Mouse (Mus musculus) embryonic facial prominence, embryonic 14.5 days (tissue): ENCODE measurements around the gene Gm9903. TPM values are rescaled to one million over a fixed set of nuclear protein-coding genes. Genes with fewer than 3 reads are reported as not detected.

ENCODE experiments used
- ATAC-seq: fragments of 200-750 bp; cut with Nextera tagmentation; 2 replicates; pipeline ENCODE4 v1.8.0; 2017; ENCODE audit warnings: low read depth, moderate number of reproducible peaks, moderate TSS enrichment
- DNase-seq: peaks from one replicate; pipeline ENCODE4 v3.0.0-alpha.2; 2015; ENCODE audit warnings: low spot score
- H3K27ac ChIP-seq: fragments of 300-500 bp; sonication (generic); replicated peaks from 2 replicates; pipeline ENCODE4 v1.5.1; 2014; ENCODE audit warnings: low read depth, mild to moderate bottlenecking, low read length, moderate library complexity
- H3K27me3 ChIP-seq: fragments of 300-500 bp; sonication (generic); replicated peaks from 2 replicates; pipeline ENCODE4 v1.6.1; 2014; ENCODE audit warnings: low read length; ENCODE audit not compliant: control insufficient read depth, insufficient read depth
- H3K36me3 ChIP-seq: fragments of 300-500 bp; sonication (generic); 2 replicates; pipeline ENCODE4 v1.6.1; 2014; ENCODE audit warnings: low read length, mixed read lengths; ENCODE audit not compliant: control insufficient read depth, insufficient read depth
- H3K4me1 ChIP-seq: fragments of 300-500 bp; sonication (generic); 2 replicates; pipeline ENCODE4 v1.6.1; 2014; ENCODE audit warnings: antibody characterized with exemption, low read length; ENCODE audit not compliant: control insufficient read depth, insufficient read depth
- H3K4me2 ChIP-seq: fragments of 300-500 bp; sonication (generic); 2 replicates; pipeline ENCODE4 v1.6.1; 2014; ENCODE audit warnings: low read depth, mild to moderate bottlenecking, low read length, moderate library complexity, mixed read lengths
- H3K4me3 ChIP-seq: fragments of 300-500 bp; sonication (generic); 2 replicates; pipeline ENCODE4 v1.5.1; 2014; ENCODE audit warnings: low read depth, mild to moderate bottlenecking, low read length
- H3K9ac ChIP-seq: fragments of 300-500 bp; sonication (generic); 2 replicates; pipeline ENCODE4 v1.6.1; 2014; ENCODE audit warnings: low read depth, mild to moderate bottlenecking, low read length, moderate library complexity, mixed read lengths
- H3K9me3 ChIP-seq: fragments of 300-500 bp; sonication (generic); 2 replicates; pipeline ENCODE4 v1.6.1; 2016; ENCODE audit warnings: low read length; ENCODE audit not compliant: control insufficient read depth
- WGBS: fragments of 180-500 bp; shearing (Covaris S2); extraction: QIAGEN DNeasy Blood & Tissue Kit; methylation state at CpG from one replicate; pipeline ENCODE4 v1.1.7; 2014; 5-methylcytosine and 5-hydroxymethylcytosine counted together
- polyA plus RNA-seq: library from polyadenylated mRNA; unstranded; fragments of >200 nt; fragmentation: Nextera tagmentation; extraction: Ambion mirVana; gene quantifications from 2 replicates; pipeline ENCODE4 v1.2.1, GENCODE M21; 2014

The Gm9903 gene
- polyA plus RNA-seq, 1 experiment from 2014 or later: 0.60 TPM

GRCm38 (mm10) chr5:33651921-33652782 is 22.4 kb downstream of the Gm9903 start, which contains the start of gene Slbp:
Gene Slbp, minus strand, starts transcription at chr5:33652574.
- Histone ChIP-seq H3K4me2 (peak within 1 kb of the TSS; percentile 71), H3K9ac (peak within 1 kb of the TSS; percentile 88), H3K4me1 (peaks cover 22% of the 10 kb centered on the region), H3K27me3 (no peaks in the 10 kb centered on the region), H3K36me3 (peaks cover 58% of the 10 kb centered on the region), H3K27ac (peak within 1 kb of the TSS; percentile 96), H3K4me3 (peak within 1 kb of the TSS; percentile 78), H3K9me3 (no peaks in the 10 kb centered on the region)
- under 1% methylated on average over 50 of the region's 82 CpGs for WGBS
- DNase-seq (peak; percentile 99), ATAC-seq (peak; percentile 97)

GRCm38 (mm10) chr5:33652783-33653173 is 23.1 kb downstream of the Gm9903 start:
- 4% methylated on average over 7 of the region's 9 CpGs for WGBS
- Histone ChIP-seq H3K27me3 (no peaks in the 10 kb centered on the region), H3K27ac (peak overlapping the region; percentile 75), H3K4me1 (peaks cover 22% of the 10 kb centered on the region), H3K36me3 (peaks cover 52% of the 10 kb centered on the region), H3K4me2 (peak overlapping the region; percentile 71), H3K9ac (peak overlapping the region; percentile 57), H3K9me3 (no peaks in the 10 kb centered on the region), H3K4me3 (peak overlapping the region; percentile 78)
- DNase-seq (no peak), ATAC-seq (peak; percentile 8; the same call in 1 of the 2 replicates)

DNA sequence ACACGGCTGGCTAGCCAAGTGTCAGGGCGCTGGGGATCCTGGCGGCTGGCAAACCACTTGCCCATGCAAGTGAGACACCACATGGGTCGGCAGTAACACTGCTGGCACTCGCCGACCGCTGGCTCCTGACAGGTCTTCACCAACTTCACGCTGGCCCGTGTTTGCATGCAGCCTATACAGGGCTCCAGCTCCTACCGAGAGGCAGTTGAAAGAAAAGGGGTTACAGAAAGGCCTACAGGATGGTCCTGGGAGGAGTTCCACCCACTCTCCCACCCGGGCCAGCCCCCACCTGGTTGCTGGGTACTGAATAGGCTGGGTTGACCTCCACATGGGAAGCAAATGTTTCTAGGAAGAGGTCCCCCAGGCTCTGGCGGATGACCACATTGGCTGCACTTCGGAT is 24.7 kb downstream of the Gm9903 start:
- no peaks in the 10 kb centered on the region for H3K27me3 ChIP-seq
- no peak overlapping the region for H3K27ac ChIP-seq
- H3K9ac ChIP-seq: no peak overlapping the region
- peaks cover 35% of the 10 kb centered on the region for H3K36me3 ChIP-seq
- WGBS: 93% methylated on average over 13 of the region's 13 CpGs
- no peaks in the 10 kb centered on the region for H3K9me3 ChIP-seq
- H3K4me2 ChIP-seq: no peak overlapping the region
- peaks cover 28% of the 10 kb centered on the region for H3K4me1 ChIP-seq
- no peak for ATAC-seq
- no peak for DNase-seq
- H3K4me3 ChIP-seq: no peak overlapping the region

GRCm38 (mm10) chr5:33655251-33655840 is 25.6 kb downstream of the Gm9903 start:
- no peak for ATAC-seq
- Histone ChIP-seq H3K9ac (no peak overlapping the region), H3K27me3 (no peaks in the 10 kb centered on the region), H3K36me3 (peaks cover 27% of the 10 kb centered on the region), H3K4me3 (no peak overlapping the region), H3K27ac (no peak overlapping the region), H3K4me1 (peaks cover 22% of the 10 kb centered on the region), H3K9me3 (no peaks in the 10 kb centered on the region), H3K4me2 (no peak overlapping the region)
- WGBS: 89% methylated on average over 10 of the region's 10 CpGs
- DNase-seq: no peak

DNA sequence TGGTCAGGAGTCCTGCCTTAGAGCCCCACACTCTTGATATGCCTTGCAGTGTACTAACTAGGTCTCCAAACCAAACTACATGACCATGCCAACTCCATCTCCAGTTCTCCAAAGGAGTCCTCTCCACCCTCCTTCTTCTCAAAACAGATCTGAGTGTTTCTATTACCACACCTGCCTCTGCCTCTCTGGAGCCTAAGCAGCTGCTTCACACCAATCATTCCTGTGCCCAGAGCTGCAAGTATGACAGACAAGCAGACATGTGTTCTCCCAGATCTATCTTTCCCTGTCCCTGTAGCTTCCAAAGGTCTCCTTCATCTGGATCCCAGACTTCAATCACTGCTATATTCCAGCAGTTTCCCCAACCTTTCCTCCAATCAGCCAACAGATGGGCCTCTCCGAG is 27.0 kb downstream of the Gm9903 start:
- Histone ChIP-seq H3K4me1 (peaks cover 14% of the 10 kb centered on the region), H3K36me3 (peaks cover 39% of the 10 kb centered on the region), H3K27ac (peak overlapping the region; percentile 97; the same call in 1 of the 2 replicates), H3K4me3 (peak overlapping the region; percentile 77), H3K9me3 (no peaks in the 10 kb centered on the region), H3K27me3 (no peaks in the 10 kb centered on the region), H3K9ac (peak overlapping the region; percentile 79), H3K4me2 (peak overlapping the region; percentile 87)
- no peak for ATAC-seq
- WGBS: 27% methylated on average over 1 of the region's 1 CpGs
- no peak for DNase-seq

DNA sequence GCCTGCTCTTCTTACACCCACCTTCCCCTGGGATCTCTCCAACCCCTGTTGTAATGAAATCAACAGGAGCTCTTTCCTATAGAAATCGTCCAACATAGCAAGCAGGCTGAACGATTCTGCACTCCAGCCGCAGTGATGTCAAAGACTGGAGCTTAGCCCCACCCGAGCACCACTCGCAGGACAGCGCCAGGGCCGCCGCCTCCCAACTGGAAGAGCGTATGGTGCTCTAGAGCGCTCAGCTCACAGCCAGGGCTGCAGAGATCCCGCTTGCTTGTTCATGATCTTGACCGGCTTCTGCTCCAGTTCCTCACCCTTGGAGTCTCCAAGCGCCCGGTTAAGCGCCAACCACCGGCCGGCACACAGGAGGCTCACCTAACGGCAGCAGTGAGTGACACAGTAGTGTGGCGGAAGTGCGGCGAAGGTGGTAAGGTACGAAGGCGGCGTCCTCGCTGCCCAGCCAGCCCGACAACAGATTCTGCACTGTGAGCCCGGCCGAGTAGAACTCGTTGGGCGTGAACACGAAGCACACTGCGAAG is 27.6 kb downstream of the Gm9903 start:
- ATAC-seq (peak; percentile 12), DNase-seq (peak; percentile 68)
- WGBS: under 1% methylated on average over 26 of the region's 32 CpGs
- peaks cover 44% of the 10 kb centered on the region for H3K36me3 ChIP-seq
- peak overlapping the region; percentile 97 for H3K27ac ChIP-seq
- no peaks in the 10 kb centered on the region for H3K27me3 ChIP-seq
- peak overlapping the region; percentile 87 for H3K4me2 ChIP-seq
- no peaks in the 10 kb centered on the region for H3K9me3 ChIP-seq
- H3K9ac ChIP-seq: peak overlapping the region; percentile 79
- H3K4me1 ChIP-seq: peaks cover 14% of the 10 kb centered on the region
- peak overlapping the region; percentile 77 for H3K4me3 ChIP-seq

GRCm38 (mm10) chr5:33657787-33658663 is 28.3 kb downstream of the Gm9903 start, which contains the start of the genes Tacc3 and Tmem129:
Gene Tacc3, plus strand, starts transcription at chr5:33658128.
Gene Tmem129, minus strand, starts transcription at chr5:33658416.
- H3K4me2 ChIP-seq: peak within 1 kb of the TSS; percentile 87
- peak within 1 kb of the TSS; percentile 97 for H3K27ac ChIP-seq
- peak within 1 kb of the TSS; percentile 79 for H3K9ac ChIP-seq
- DNase-seq (peak; percentile 100), ATAC-seq (peak; percentile 98)
- peaks cover 14% of the 10 kb centered on the region for H3K4me1 ChIP-seq
- under 1% methylated on average over 53 of the region's 60 CpGs for WGBS
- no peaks in the 10 kb centered on the region for H3K9me3 ChIP-seq
- peaks cover 50% of the 10 kb centered on the region for H3K36me3 ChIP-seq
- no peaks in the 10 kb centered on the region for H3K27me3 ChIP-seq
- H3K4me3 ChIP-seq: peak within 1 kb of the TSS; percentile 77

GRCm38 (mm10) chr5:33658664-33659050 is 28.9 kb downstream of the Gm9903 start:
- under 1% methylated on average over 26 of the region's 26 CpGs for WGBS

More at GRCm38 (mm10) chr5:33658664-33659050, 28.9 kb downstream of the Gm9903 start:
- peak overlapping the region; percentile 87 for H3K4me2 ChIP-seq
- H3K4me3 ChIP-seq: peak overlapping the region; percentile 77
- no peaks in the 10 kb centered on the region for H3K27me3 ChIP-seq
- peak overlapping the region; percentile 72; the same call in 1 of the 2 replicates for H3K27ac ChIP-seq
- H3K9me3 ChIP-seq: no peaks in the 10 kb centered on the region
- ATAC-seq (0 out of 2 replicates have a peak, but pooled peaks have one; percentile 0), DNase-seq (no peak)
- H3K36me3 ChIP-seq: peaks cover 47% of the 10 kb centered on the region
- peaks cover 14% of the 10 kb centered on the region for H3K4me1 ChIP-seq
- H3K9ac ChIP-seq: peak overlapping the region; percentile 79
